ENCODE assay signal across 9 mouse cellular contexts in the genomic region with DNA sequence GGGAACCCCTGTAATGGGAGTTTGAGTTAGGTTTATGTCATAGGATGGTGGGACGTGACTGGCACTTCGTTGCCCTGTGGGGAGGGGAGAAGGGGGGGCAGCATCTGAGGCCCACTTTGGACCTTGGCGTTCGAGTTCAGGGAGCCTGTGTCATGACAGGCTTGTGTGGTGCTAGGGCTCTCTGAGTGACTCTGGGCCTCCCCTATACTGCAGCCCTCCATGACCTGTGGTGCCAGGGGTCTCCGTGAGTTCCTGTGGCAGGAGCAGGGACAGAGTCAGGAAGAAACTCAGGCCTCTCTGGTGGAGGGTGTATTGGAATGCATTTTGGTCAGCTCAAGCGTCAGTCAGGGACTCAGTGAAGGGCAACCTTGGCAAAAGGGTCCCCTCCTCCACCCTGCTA. TPM values are rescaled to one million over a fixed set of nuclear protein-coding genes. Genes with fewer than 3 reads are reported as not detected.
DNase-seq lines count a peak whose midpoint lies in the region; ATAC-seq and TF ChIP-seq lines count a peak whose summit lies in the region.
"Had no signal": no experiment of that assay in that cellular context is flagged by ENCODE, and none has a peak within 500 bp of the region (broad histone marks: within the 10 kb centered on the region; RNA-seq: fewer than 3 reads in every experiment).

No protein-coding gene starts in this region.

- 0 out of 2 replicates have a peak, but pooled peaks cover 5% of the 10 kb centered on the region for H3K4me1 ChIP-seq in heart, postnatal 0 days (ENCODE audit: control insufficient read depth, insufficient read depth)
- peaks cover 35% of the 10 kb centered on the region for H3K4me1 ChIP-seq in thymus, adult 2 months (replicated peaks; ENCODE audit: control insufficient read depth, insufficient read depth, low read length)
- H3K4me1 ChIP-seq in liver, embryonic 11.5 days (replicated peaks; ENCODE audit: control insufficient read depth, insufficient read depth, low read length): peaks cover 46% of the 10 kb centered on the region

- no peak for ATAC-seq in heart, postnatal 0 days (ENCODE audit: insufficient read depth, low read depth)
- peak; percentile 37 for ATAC-seq in liver, embryonic 11.5 days (replicated peaks; ENCODE audit: low FRiP score)

- peak overlapping the region; percentile 74 for H3K27ac ChIP-seq in heart, postnatal 0 days (ENCODE audit: low read depth)
- H3K27ac ChIP-seq in thymus, adult 2 months (ENCODE audit: control insufficient read depth, insufficient read depth, low read length): peak overlapping the region; percentile 80
- H3K27ac ChIP-seq in liver, embryonic 11.5 days (ENCODE audit: low read depth, low read length): peak overlapping the region; percentile 73; the same call in 1 of the 2 replicates

- WGBS in heart, postnatal 0 days: 52% methylated on average over 6 of the region's 6 CpGs
- WGBS in thymus, adult 2 months: 7% methylated on average over 6 of the region's 6 CpGs
- 35% methylated on average over 6 of the region's 6 CpGs for WGBS in liver, embryonic 11.5 days

- H3K9ac ChIP-seq in heart, postnatal 0 days (replicated peaks; ENCODE audit: low read depth, low read length): peak overlapping the region; percentile 50
- peak overlapping the region; percentile 79 for H3K9ac ChIP-seq in liver, embryonic 11.5 days (ENCODE audit: low read depth, low read length)

- no peak for TF ChIP-seq EP300 in heart, postnatal 0 days (IDR thresholded peaks at IDR 0.05; ENCODE audit: low read depth)

- H3K36me3 ChIP-seq in heart, postnatal 0 days (replicated peaks; ENCODE audit: control insufficient read depth, insufficient read depth, low read length): no peaks in the 10 kb centered on the region
- H3K36me3 ChIP-seq in thymus, adult 2 months (ENCODE audit: control insufficient read depth, insufficient read depth, low read length): no peaks in the 10 kb centered on the region
- H3K36me3 ChIP-seq in liver, embryonic 11.5 days (ENCODE audit: control insufficient read depth, insufficient read depth, low read length): no peaks in the 10 kb centered on the region

- TF ChIP-seq CTCF in heart, postnatal 0 days (IDR thresholded peaks at IDR 0.05; ENCODE audit: low read depth): no peak
- no peak for TF ChIP-seq CTCF in thymus, adult 2 months (IDR thresholded peaks at IDR 0.05; ENCODE audit: borderline replicate concordance, control insufficient read depth, extremely low read depth, insufficient read depth, low read length, poor library complexity)

- no peak for TF ChIP-seq POLR2A in thymus, adult 2 months (IDR thresholded peaks at IDR 0.05; ENCODE audit: control insufficient read depth, extremely low read depth, insufficient read depth, low read length, poor library complexity)

- peak overlapping the region; percentile 46 for H3K4me3 ChIP-seq in heart, postnatal 0 days (ENCODE audit: low read depth, low read length)
- H3K4me3 ChIP-seq in thymus, adult 2 months (ENCODE audit: control insufficient read depth, insufficient read depth, low read length): peak overlapping the region; percentile 85
- H3K4me3 ChIP-seq in liver, embryonic 11.5 days (ENCODE audit: low read depth, low read length): peak overlapping the region; percentile 59

- H3K27me3 ChIP-seq in heart, postnatal 0 days (ENCODE audit: control insufficient read depth, insufficient read depth, low read length): no peaks in the 10 kb centered on the region
- no peaks in the 10 kb centered on the region for H3K27me3 ChIP-seq in thymus, adult 2 months (ENCODE audit: control insufficient read depth, insufficient read depth, low read length)
- no peaks in the 10 kb centered on the region for H3K27me3 ChIP-seq in liver, embryonic 11.5 days (replicated peaks; ENCODE audit: control insufficient read depth, insufficient read depth, low read length)

- peak overlapping the region; percentile 58 for H3K4me2 ChIP-seq in heart, postnatal 0 days (ENCODE audit: low read depth, low read length)
- H3K4me2 ChIP-seq in liver, embryonic 11.5 days: peak overlapping the region; percentile 70

- no peak for DNase-seq in heart, postnatal 0 days (ENCODE audit: low spot score)
- DNase-seq in heart, adult 8-10 months (ENCODE audit: low spot score): no peak
- DNase-seq in thymus, adult 2 months: no peak
- no peak for DNase-seq in thymus, postnatal 25 days
- DNase-seq in liver, embryonic 11.5 days (ENCODE audit: low spot score): no peak
- no peak for DNase-seq in frontal cortex, adult 2 months (ENCODE audit: extremely low spot score in 1 of 2, low spot score in 1 of 2)
- no peak for DNase-seq in cerebellum, postnatal 25 days
- DNase-seq in gastrocnemius, adult 18-20 months (ENCODE audit: low spot score): no peak
- DNase-seq: gastrocnemius, postnatal 14 days had no signal

- no peaks in the 10 kb centered on the region for H3K9me3 ChIP-seq in heart, postnatal 0 days (replicated peaks; ENCODE audit: control insufficient read depth, low read length)
- no peaks in the 10 kb centered on the region for H3K9me3 ChIP-seq in liver, embryonic 11.5 days (ENCODE audit: control insufficient read depth, low read length)

RNA-seq across cellular contexts. Expression of a gene that starts 0.6 kb away (rescaled TPM):
- total RNA-seq in heart, postnatal 0 days (2014; rRNA removed; ENCODE audit: low replicate concordance): 9.9 and 66.4 TPM in 2 replicates
- 3.2 and 5.0 TPM in 2 replicates for polyA plus RNA-seq in heart, postnatal 0 days (2015; fragmentation: Nextera tagmentation; extraction: Ambion mirVana)
- total RNA-seq in heart, adult 8-10 months (2022): 10 to 100 TPM in 1 of 4 experiments, 1 to 10 TPM in 3; 8.8 to 12.5 (median 9.7) TPM
- 278 and 301 TPM in 2 replicates for polyA plus RNA-seq in thymus, adult 2 months (2012; rRNA removed)
- 30.8 and 31.0 TPM in 2 replicates for polyA plus RNA-seq in liver, embryonic 11.5 days (2014; fragmentation: Nextera tagmentation; extraction: Ambion mirVana)
- polyA plus RNA-seq in frontal cortex, adult 2 months (2012; rRNA removed): 13.1 and 19.8 TPM in 2 replicates
- 1 to 10 TPM; 3.9 to 4.1 TPM for total RNA-seq in gastrocnemius, adult 18-20 months (2021)

RNA-seq across cellular contexts. Expression of a gene that starts 47.0 kb away (rescaled TPM):
- total RNA-seq in heart, postnatal 0 days (2014; rRNA removed; ENCODE audit: low replicate concordance): not detected in 2 replicates
- 0.05 and 0.26 TPM in 2 replicates for polyA plus RNA-seq in heart, postnatal 0 days (2015; fragmentation: Nextera tagmentation; extraction: Ambion mirVana)
- under 1 TPM; 0.46 to 0.59 (median 0.54) TPM for total RNA-seq in heart, adult 8-10 months (2022)
- polyA plus RNA-seq in thymus, adult 2 months (2012; rRNA removed): 0.32 and 0.33 TPM in 2 replicates
- 2.1 and 2.4 TPM in 2 replicates for polyA plus RNA-seq in liver, embryonic 11.5 days (2014; fragmentation: Nextera tagmentation; extraction: Ambion mirVana)
- 177 and 210 TPM in 2 replicates for polyA plus RNA-seq in frontal cortex, adult 2 months (2012; rRNA removed)
- total RNA-seq in gastrocnemius, adult 18-20 months (2021): under 1 TPM in 1 of 2 experiments, not detected in 1; 0.09 TPM

Comparison
In these comparisons a context has a peak if more than half of its experiments do, and no peak if none do; other contexts are left out.
1. RNA of a gene that starts 47.0 kb away (polyA plus RNA-seq): 177 to 210 TPM in frontal cortex, adult 2 months; 2.1 to 2.4 TPM in liver, embryonic 11.5 days, 0.32 to 0.33 TPM in thymus, adult 2 months and 0.05 to 0.26 TPM in heart, postnatal 0 days; every median in the first group is over 10 times any median in the second.
2. Peak in every context shown above with its lines, with median percentiles within 50 percentile points of each other: H3K27ac ChIP-seq and H3K4me3 ChIP-seq.